Mouse (Mus musculus) activated CD4-positive, CD25-positive, alpha-beta regulatory T cell (primary cell): ENCODE results near the gene Cfap161. TPM values are rescaled to one million over a fixed set of nuclear protein-coding genes. Genes with fewer than 3 reads are reported as not detected.

ENCODE experiments used
- polyA plus RNA-seq, 2 experiments: library from polyadenylated mRNA; unstranded; fragments of 100-300 nt; shearing (Covaris generic); gene quantifications; one replicate each; pipeline ENCODE4 v1.2.1; 2017

The Cfap161 gene
- under 1 TPM in 1 of 2 experiments, not detected in 1; 0.20 TPM for polyA plus RNA-seq

GRCm38 (mm10) chr7:83794705-83795104, at the start of gene Cfap161:
TSS of gene Cfap161 (minus strand) at chr7:83794880.

GRCm38 (mm10) chr7:83745413-83746106, 49.1 kb downstream of the Cfap161 start, which contains the start of gene Il16:
TSS of gene Il16 (minus strand) at chr7:83745726.

Other genes with a start within 250 kb of the Cfap161 start
- 1 to 10 TPM in 1 of 2 experiments, under 1 TPM in 1; 0.15 to 2.6 TPM for gene Tmc3, start 210.0 kb downstream of the Cfap161 start, polyA plus RNA-seq
- 10 to 100 TPM; 31.0 to 39.1 TPM for gene Stard5, start 162.9 kb downstream of the Cfap161 start, polyA plus RNA-seq
- gene Il16, start 49.2 kb downstream of the Cfap161 start, polyA plus RNA-seq = 100 to 1,000 TPM; 315 to 369 TPM
- 10 to 100 TPM in 1 of 2 experiments, 1 to 10 TPM in 1; 5.2 to 10.5 TPM for gene Tlnrd1, start 89.4 kb upstream of the Cfap161 start, polyA plus RNA-seq
- gene Mesd, start 89.6 kb upstream of the Cfap161 start, polyA plus RNA-seq = 10 to 100 TPM; 32.8 to 33.0 TPM